Mouse (Mus musculus) liver, embryonic 11.5 days (tissue): ENCODE measurements at regions not wholly inside any gene's neighbourhood (a gene's known extent, or its start where the extent isn't known, plus 50 kb on each side); places are given as distances from the start of the nearest gene placed in this dataset.
A peak's percentile ranks its signal among the peaks of the same experiment; 100 is the strongest.

Experiments
- ATAC-seq: fragments of 200-750 bp; cut with Nextera tagmentation; replicated peaks from 2 replicates; pipeline ENCODE4 v1.8.0; 2017; ENCODE audit warnings: moderate number of reproducible peaks, mild to moderate bottlenecking, moderate TSS enrichment, moderate library complexity; ENCODE audit not compliant: low FRiP score
- DNase-seq: peaks from one replicate; pipeline ENCODE4 v3.0.0-alpha.2; 2017; ENCODE audit warnings: low spot score
- H3K27ac ChIP-seq: fragments of 300-500 bp; sonication (generic); 2 replicates; pipeline ENCODE4 v1.5.1; 2014; ENCODE audit warnings: mild to moderate bottlenecking, low read depth, low read length, control low read depth
- H3K27me3 ChIP-seq: fragments of 300-500 bp; sonication (generic); replicated peaks from 2 replicates; pipeline ENCODE4 v1.6.1; 2014; ENCODE audit warnings: low read length, mixed read lengths; ENCODE audit not compliant: control insufficient read depth, insufficient read depth
- H3K36me3 ChIP-seq: fragments of 300-500 bp; sonication (generic); 2 replicates; pipeline ENCODE4 v1.6.1; 2014; ENCODE audit warnings: mild to moderate bottlenecking, low read length, moderate library complexity, mixed read lengths; ENCODE audit not compliant: control insufficient read depth, insufficient read depth
- H3K4me1 ChIP-seq: fragments of 300-500 bp; sonication (generic); replicated peaks from 2 replicates; pipeline ENCODE4 v1.6.1; 2014; ENCODE audit warnings: low read length, mixed read lengths; ENCODE audit not compliant: control insufficient read depth, insufficient read depth
- H3K4me2 ChIP-seq: fragments of 300-500 bp; sonication (generic); 2 replicates; pipeline ENCODE4 v1.6.1; 2014; ENCODE audit warnings: mild to moderate bottlenecking, control low read depth, moderate library complexity
- H3K4me3 ChIP-seq: fragments of 300-500 bp; sonication (generic); 2 replicates; pipeline ENCODE4 v1.5.1; 2014; ENCODE audit warnings: low read depth, low read length, control low read depth
- H3K9ac ChIP-seq: fragments of 300-500 bp; sonication (generic); 2 replicates; pipeline ENCODE4 v1.6.1; 2014; ENCODE audit warnings: low read depth, low read length, control low read depth
- H3K9me3 ChIP-seq: fragments of 300-500 bp; sonication (generic); 2 replicates; pipeline ENCODE4 v1.6.1; 2016; ENCODE audit warnings: low read length, inconsistent platforms, mixed read lengths; ENCODE audit not compliant: control insufficient read depth
- WGBS: fragments of 180-500 bp; shearing (Covaris S2); extraction: QIAGEN DNeasy Blood & Tissue Kit; methylation state at CpG from one replicate; pipeline ENCODE4 v1.1.7; 2014; 5-methylcytosine and 5-hydroxymethylcytosine counted together

DNA sequence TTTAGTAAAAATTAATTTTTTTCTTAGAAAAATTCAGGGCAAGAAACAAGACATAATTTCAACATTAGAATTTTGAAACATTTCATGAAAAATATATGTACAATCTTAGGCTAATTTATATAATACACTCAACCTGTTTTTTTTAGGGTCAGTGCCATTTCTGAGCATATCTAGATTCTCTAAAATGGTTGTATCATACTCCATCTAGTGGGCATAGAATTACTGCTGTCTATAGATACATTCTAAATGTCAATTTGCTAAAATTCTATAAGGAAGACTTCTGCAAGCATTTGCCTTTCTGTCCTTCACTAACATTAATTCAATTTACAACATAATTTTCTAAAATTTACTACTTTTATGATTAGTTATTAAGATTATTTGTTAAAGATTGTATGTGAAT, 507.7 kb downstream of the Zbbx start:
- no peak for ATAC-seq
- H3K36me3 ChIP-seq: no peaks in the 10 kb centered on the region
- H3K4me1 ChIP-seq: no peaks in the 10 kb centered on the region

DNA sequence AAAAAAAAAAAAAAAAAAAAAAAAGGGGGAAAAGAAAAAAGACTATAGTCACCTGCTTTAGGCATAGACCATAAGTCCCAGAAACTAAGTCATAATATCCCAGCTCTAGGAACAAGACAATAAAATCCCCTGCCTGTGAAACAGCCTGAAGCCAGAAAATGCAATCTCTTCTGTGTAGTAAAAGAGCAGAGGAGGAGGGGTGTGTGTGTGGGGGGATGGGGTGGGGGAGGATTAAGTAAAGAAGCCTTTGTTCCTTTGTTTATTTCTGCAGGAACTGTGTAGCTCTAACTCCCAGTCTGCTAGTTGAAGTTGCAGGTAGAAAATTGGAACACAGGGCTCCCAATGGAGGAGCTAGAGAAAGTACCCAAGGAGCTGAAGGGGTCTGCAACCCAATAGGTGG, 532.2 kb downstream of the Zbbx start:
- no peak for DNase-seq
- Histone ChIP-seq H3K4me3 (no peak overlapping the region), H3K27ac (no peak overlapping the region), H3K4me1 (no peaks in the 10 kb centered on the region), H3K27me3 (no peaks in the 10 kb centered on the region), H3K4me2 (no peak overlapping the region), H3K36me3 (no peaks in the 10 kb centered on the region), H3K9me3 (no peaks in the 10 kb centered on the region), H3K9ac (no peak overlapping the region)
- no peak for ATAC-seq

More for the DNA sequence above, 507.7 kb downstream of the Zbbx start:
- Histone ChIP-seq H3K4me2 (no peak overlapping the region), H3K9me3 (no peaks in the 10 kb centered on the region), H3K9ac (no peak overlapping the region), H3K27ac (no peak overlapping the region), H3K4me3 (no peak overlapping the region), H3K27me3 (no peaks in the 10 kb centered on the region)
- DNase-seq: no peak

DNA sequence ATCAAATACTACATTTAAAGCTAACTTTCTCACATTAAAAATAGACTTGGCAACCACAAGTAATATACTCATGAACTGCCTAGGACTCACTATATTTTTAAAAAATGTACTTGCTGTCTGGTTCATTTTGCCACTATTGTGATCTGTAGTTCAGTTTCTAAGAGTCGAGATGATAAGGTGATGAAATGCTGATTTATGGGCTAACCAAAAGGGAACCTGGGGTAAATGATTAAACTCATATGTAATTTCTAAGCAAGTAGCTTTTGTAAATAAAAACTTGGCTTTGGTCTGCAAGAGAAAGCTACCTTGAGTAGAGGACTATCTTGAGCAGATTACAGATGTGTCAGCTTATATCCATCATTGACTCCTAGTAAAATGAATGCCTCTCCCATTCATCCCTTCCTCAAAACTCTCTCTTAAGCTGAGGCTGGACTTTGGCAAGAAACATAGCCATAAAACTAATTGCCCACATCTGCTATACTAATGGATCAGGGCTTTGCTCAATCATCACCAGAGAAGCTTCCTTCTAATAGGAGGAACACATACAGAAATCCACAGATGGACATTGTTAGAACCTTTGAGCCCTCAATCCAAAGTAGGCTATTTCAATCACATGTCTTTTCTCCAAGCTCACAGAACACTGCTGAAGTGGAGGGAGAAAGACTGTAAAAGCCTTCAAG, 563.4 kb downstream of the Zbbx start:
- Histone ChIP-seq H3K4me2 (no peak overlapping the region), H3K4me3 (no peak overlapping the region), H3K27ac (no peak overlapping the region), H3K4me1 (no peaks in the 10 kb centered on the region), H3K27me3 (no peaks in the 10 kb centered on the region), H3K9ac (no peak overlapping the region), H3K36me3 (no peaks in the 10 kb centered on the region), H3K9me3 (no peaks in the 10 kb centered on the region)
- DNase-seq (no peak), ATAC-seq (no peak)
- WGBS: 73% methylated on average over 1 of the region's 1 CpGs

DNA sequence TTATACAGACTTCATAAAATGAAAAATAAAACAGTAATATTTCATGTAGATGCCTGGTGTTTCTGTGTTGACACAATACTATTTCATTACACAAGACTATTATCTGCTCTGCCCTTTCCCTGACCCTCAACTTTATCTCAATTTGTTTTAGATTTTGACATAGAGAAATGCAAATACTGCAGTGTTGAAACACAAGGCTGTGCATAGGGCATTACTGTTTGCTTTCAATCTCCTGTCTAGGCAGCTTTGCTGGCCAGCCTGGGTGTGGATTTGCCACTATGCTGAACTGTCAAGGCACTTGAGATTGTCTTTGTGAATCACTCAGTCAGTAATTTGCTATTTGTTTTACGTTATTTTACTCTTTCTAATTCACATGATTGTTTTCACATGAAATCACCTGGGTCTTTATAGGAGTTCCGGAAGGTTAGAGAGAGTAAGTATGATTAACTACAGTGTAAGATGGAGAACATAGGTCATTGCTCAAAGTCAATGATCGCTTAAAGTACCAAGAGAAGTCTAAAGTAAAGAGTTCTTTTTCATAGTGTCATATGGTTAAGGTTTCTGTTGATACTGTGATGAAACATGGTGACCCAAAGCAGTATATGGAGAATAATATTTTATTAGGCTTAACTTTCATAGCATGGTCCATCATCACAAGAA, 576.0 kb downstream of the Zbbx start:
- Histone ChIP-seq H3K36me3 (no peaks in the 10 kb centered on the region), H3K9ac (no peak overlapping the region), H3K4me2 (no peak overlapping the region), H3K27me3 (no peaks in the 10 kb centered on the region), H3K9me3 (no peaks in the 10 kb centered on the region), H3K4me1 (no peaks in the 10 kb centered on the region), H3K4me3 (no peak overlapping the region), H3K27ac (no peak overlapping the region)
- ATAC-seq (peak; percentile 76), DNase-seq (no peak)
- 63% methylated on average over 3 of the region's 3 CpGs for WGBS

DNA sequence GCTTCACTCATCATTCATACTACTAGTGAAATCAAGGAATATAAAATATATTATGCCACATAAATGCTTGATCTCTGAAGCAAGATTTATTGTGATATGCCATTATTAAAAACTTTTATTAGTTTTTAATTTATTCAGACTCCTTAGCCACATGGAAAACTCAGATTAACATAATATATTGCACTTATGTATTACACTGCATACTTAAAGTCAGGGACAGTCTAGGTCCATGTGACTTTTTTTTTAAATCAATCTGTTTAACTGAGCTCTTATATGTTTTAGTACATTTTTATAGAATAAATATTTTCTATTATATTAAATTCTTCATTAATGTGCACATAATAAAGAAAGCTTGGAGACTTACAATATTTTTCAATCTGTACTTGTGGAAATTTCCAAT, 599.7 kb downstream of the Zbbx start:
- no peak for DNase-seq
- no peaks in the 10 kb centered on the region for H3K27me3 ChIP-seq
- H3K4me2 ChIP-seq: no peak overlapping the region
- H3K27ac ChIP-seq: no peak overlapping the region
- no peak for ATAC-seq
- H3K9me3 ChIP-seq: no peaks in the 10 kb centered on the region
- H3K4me1 ChIP-seq: no peaks in the 10 kb centered on the region
- H3K4me3 ChIP-seq: no peak overlapping the region
- H3K36me3 ChIP-seq: no peaks in the 10 kb centered on the region
- H3K9ac ChIP-seq: no peak overlapping the region

DNA sequence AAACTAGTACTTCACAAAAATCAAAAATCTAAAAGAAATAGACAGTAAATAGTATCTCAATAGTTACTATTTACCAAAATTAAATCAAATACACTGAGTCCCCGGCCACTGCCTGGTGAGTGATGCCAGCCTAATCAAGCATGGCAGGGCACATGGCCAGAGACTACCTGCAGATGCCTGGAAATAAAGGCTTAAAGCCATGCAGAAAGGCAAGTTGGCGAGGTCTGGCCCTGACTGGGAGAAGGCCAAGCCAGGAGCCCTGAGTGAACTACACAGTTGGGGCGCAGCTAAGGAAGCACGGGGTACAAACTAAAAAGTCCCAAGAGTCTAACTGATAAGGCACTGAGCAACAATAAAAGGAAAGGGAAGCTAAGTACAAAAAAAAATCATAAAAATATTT, 630.0 kb downstream of the Zbbx start:
- DNase-seq (no peak), ATAC-seq (no peak)
- Histone ChIP-seq H3K9me3 (no peaks in the 10 kb centered on the region), H3K36me3 (no peaks in the 10 kb centered on the region), H3K9ac (no peak overlapping the region), H3K4me1 (no peaks in the 10 kb centered on the region), H3K4me2 (no peak overlapping the region), H3K27me3 (no peaks in the 10 kb centered on the region), H3K4me3 (no peak overlapping the region), H3K27ac (no peak overlapping the region)
- WGBS: 82% methylated on average over 4 of the region's 4 CpGs

DNA sequence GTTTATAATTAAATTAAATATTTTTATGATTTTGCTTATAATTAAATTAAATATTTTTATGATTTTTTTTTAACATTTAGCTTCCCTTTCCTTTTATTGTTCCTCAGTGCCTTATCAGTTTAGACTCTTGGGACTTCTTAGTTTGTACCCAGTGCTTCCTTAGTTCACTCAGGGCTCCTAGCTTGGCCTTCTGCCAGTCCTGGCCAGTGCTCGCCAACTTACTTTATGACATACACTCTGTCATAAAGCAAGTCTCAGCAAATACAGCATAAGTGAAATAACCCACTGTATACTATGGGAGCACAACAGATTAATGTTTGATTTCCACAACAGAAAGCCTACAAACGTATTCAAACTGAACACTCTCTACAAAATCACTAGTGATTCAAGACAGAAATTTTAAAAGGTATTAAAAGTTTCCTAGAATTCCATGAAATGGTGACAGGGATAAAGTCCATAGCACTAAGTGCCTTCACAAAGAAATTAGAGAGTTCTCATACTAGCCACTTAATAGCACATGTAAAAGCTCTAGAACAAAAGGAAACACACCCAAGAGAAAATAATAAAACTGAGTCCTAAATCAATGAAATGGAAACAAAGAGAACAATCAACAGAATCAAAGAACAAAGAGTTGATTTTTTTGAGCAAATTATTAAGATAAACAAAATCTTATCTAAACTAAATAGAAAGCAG, 630.7 kb downstream of the Zbbx start:
- Histone ChIP-seq H3K4me1 (no peaks in the 10 kb centered on the region), H3K36me3 (no peaks in the 10 kb centered on the region), H3K27me3 (no peaks in the 10 kb centered on the region), H3K27ac (no peak overlapping the region), H3K4me2 (no peak overlapping the region), H3K9me3 (no peaks in the 10 kb centered on the region), H3K9ac (no peak overlapping the region), H3K4me3 (no peak overlapping the region)
- DNase-seq (no peak), ATAC-seq (no peak)
- 75% methylated on average over 2 of the region's 2 CpGs for WGBS

DNA sequence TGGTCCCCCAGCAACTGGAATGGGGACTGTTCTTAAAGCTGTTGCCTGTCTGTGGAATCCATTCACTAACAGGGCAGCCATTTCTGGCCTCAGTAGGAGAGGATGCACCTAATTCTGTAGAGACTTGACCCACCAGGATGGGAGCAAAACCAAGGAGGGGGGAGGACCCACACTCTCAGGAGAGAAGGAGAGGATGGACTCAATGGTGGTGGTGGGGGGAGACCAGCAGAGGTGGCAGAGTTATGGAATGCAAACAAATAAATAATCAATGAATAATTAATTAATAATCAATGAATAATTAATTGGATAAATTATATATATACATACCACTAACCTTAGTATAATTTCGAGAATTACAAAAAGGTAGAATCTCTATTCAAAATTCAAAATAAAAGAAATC, 681.1 kb downstream of the Zbbx start:
- no peaks in the 10 kb centered on the region for H3K9me3 ChIP-seq
- H3K4me2 ChIP-seq: no peak overlapping the region
- H3K27me3 ChIP-seq: no peaks in the 10 kb centered on the region
- H3K27ac ChIP-seq: no peak overlapping the region
- no peak overlapping the region for H3K9ac ChIP-seq
- ATAC-seq: no peak
- no peaks in the 10 kb centered on the region for H3K4me1 ChIP-seq
- no peak for DNase-seq
- H3K36me3 ChIP-seq: no peaks in the 10 kb centered on the region
- no peak overlapping the region for H3K4me3 ChIP-seq
- WGBS: 50% methylated on average over 1 of the region's 1 CpGs
